Mouse (Mus musculus) kidney, embryonic 15.5 days (tissue): ENCODE data around the gene Gm20696. TPM values are rescaled to one million over a fixed set of nuclear protein-coding genes. Genes with fewer than 3 reads are reported as not detected.
A peak's percentile ranks its signal among the peaks of the same experiment; 100 is the strongest.

Experiments used
- ATAC-seq: fragments of 200-750 bp; cut with Nextera tagmentation; replicated peaks from 2 replicates; pipeline ENCODE4 v1.8.0; 2017; ENCODE audit warnings: moderate TSS enrichment; ENCODE audit not compliant: low FRiP score
- H3K27ac ChIP-seq: fragments of 300-500 bp; sonication (generic); 2 replicates; pipeline ENCODE4 v1.5.1; 2015; ENCODE audit warnings: mild to moderate bottlenecking, inconsistent platforms
- H3K27me3 ChIP-seq: fragments of 300-500 bp; sonication (generic); 2 replicates; pipeline ENCODE4 v1.6.1; 2015; ENCODE audit warnings: inconsistent platforms
- H3K36me3 ChIP-seq: fragments of 300-500 bp; sonication (generic); 2 replicates; pipeline ENCODE4 v1.6.1; 2015; ENCODE audit warnings: inconsistent platforms
- H3K4me1 ChIP-seq: fragments of 300-500 bp; sonication (generic); 2 replicates; pipeline ENCODE4 v1.6.1; 2015; ENCODE audit warnings: inconsistent platforms
- H3K4me2 ChIP-seq: fragments of 300-500 bp; sonication (generic); 2 replicates; pipeline ENCODE4 v1.6.1; 2015; ENCODE audit warnings: moderate library complexity, mild to moderate bottlenecking, inconsistent platforms
- H3K4me3 ChIP-seq: fragments of 300-500 bp; sonication (generic); replicated peaks from 2 replicates; pipeline ENCODE4 v1.5.1; 2015; ENCODE audit warnings: mild to moderate bottlenecking, inconsistent platforms
- H3K9ac ChIP-seq: fragments of 300-500 bp; sonication (generic); 2 replicates; pipeline ENCODE4 v1.6.1; 2015; ENCODE audit warnings: mild to moderate bottlenecking, inconsistent platforms
- H3K9me3 ChIP-seq: fragments of 300-500 bp; sonication (generic); replicated peaks from 2 replicates; pipeline ENCODE4 v1.6.1; 2016; ENCODE audit warnings: inconsistent platforms
- WGBS: fragments of 180-500 bp; shearing (Covaris S2); methylation state at CpG from one replicate; pipeline ENCODE4 v1.1.7; 2015; ENCODE audit warnings: mixed read lengths; 5-methylcytosine and 5-hydroxymethylcytosine counted together
- polyA plus RNA-seq: library from polyadenylated mRNA; unstranded; fragments of >200 nt; fragmentation: Nextera tagmentation; extraction: Ambion mirVana; gene quantifications from 2 replicates; pipeline ENCODE4 v1.2.1, GENCODE M21; 2015

Gm20696 gene
- polyA plus RNA-seq, 1 experiment from 2014 or later = 4.0 TPM

DNA sequence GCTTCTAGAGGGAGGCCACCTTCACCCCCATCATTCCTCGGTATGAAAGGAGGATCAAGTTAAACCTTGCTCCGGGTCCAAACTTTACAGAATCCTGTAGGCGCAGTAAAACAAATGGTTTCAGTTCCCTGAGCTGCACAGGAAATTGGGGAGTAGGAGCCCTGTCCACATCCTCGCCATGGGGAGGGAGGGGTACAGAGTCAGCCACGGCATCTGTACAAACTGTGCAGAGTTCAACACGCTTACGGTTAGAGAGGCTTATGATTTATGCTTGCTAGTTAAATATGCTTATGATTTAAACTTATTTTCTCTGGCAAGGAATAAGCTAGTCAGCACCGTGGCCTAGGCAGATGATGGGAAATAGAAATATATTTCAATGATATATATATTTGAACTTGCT is 47.1 kb downstream of the Gm20696 start:
- peaks cover 61% of the 10 kb centered on the region for H3K4me1 ChIP-seq
- no peaks in the 10 kb centered on the region for H3K36me3 ChIP-seq
- 0 out of 2 replicates have a peak, but pooled peaks cover 3% of the 10 kb centered on the region for H3K27me3 ChIP-seq
- H3K27ac ChIP-seq = peak overlapping the region; percentile 72; the same call in 1 of the 2 replicates
- H3K4me3 ChIP-seq = no peak overlapping the region
- no peaks in the 10 kb centered on the region for H3K9me3 ChIP-seq
- H3K9ac ChIP-seq = no peak overlapping the region
- ATAC-seq = peak; percentile 77; the same call in 1 of the 2 replicates
- no peak overlapping the region for H3K4me2 ChIP-seq
- 11% methylated on average over 8 of the region's 8 CpGs for WGBS

DNA sequence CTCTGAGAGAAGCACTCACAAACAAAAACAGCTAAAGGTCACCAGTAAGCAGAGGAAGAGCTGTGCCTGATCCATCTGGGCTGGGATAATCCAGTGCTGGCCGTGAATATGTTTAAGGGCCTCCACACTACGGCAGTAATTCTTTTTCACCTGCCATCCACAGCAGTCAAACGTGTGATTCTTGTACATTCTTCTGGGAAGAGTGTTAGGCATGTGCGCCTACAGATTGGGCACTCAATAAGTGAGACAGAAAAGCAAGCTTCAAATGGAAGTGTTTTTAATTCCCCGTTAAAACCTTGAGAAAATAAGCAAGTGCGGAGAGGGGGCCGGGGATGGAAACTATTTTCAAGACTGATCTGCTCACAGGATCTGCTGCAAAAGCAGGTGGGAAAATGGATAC is 48.7 kb downstream of the Gm20696 start:
- no peaks in the 10 kb centered on the region for H3K36me3 ChIP-seq
- peaks cover 55% of the 10 kb centered on the region for H3K4me1 ChIP-seq
- 0 out of 2 replicates have a peak, but pooled peaks cover 3% of the 10 kb centered on the region for H3K27me3 ChIP-seq
- no peak for ATAC-seq
- no peak overlapping the region for H3K9ac ChIP-seq
- no peak overlapping the region for H3K4me2 ChIP-seq
- H3K4me3 ChIP-seq = no peak overlapping the region
- no peaks in the 10 kb centered on the region for H3K9me3 ChIP-seq
- 58% methylated on average over 7 of the region's 7 CpGs for WGBS
- H3K27ac ChIP-seq = no peak overlapping the region

DNA sequence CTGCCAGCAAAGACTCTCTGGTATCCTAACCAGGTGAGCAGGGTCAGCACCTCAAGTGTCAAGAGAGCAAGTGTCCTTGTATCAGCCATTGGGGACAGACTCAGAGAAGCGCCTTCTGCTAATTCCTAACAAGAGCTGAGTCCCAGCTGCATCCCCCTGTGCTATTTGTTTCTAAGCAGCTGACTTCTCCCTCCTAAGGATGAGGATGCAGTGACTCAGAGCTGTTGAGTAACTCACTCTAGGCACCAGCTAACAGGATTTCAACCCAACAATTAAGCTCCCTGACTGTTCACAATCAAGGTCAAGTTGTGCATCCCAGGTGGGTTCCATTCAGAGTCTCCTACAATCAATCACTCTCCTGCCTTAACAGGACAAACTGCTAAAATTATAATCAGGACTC is 49.2 kb downstream of the Gm20696 start:
- Histone ChIP-seq H3K36me3 (no peaks in the 10 kb centered on the region), H3K9ac (no peak overlapping the region), H3K4me2 (no peak overlapping the region), H3K9me3 (no peaks in the 10 kb centered on the region), H3K4me1 (peaks cover 55% of the 10 kb centered on the region), H3K27me3 (0 out of 2 replicates have a peak, but pooled peaks cover 3% of the 10 kb centered on the region), H3K27ac (no peak overlapping the region), H3K4me3 (no peak overlapping the region)
- 90% methylated on average over 1 of the region's 1 CpGs for WGBS
- no peak for ATAC-seq

DNA sequence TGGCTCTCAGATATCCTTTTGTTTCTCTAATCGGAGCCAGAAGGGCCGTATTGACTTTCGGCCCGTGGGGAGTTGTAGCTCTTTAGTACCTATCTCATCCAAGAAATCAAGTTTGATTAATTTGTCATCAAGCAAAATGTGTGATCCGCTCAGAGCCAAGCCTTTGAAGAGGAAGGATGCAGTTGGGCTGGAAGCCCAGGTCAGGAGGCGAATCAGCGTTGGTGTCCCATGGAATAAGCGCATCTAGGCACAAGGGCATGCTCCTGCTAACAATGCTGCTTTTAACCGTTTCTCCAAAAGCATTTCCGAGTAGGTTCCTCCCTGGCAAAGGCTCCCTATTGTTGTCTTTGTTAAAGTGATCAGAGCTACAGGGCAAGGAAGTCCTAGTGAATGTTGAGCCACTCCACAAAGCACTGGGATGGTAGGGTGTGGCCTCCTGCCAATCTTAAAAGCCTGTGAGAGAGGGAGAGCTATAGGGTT is 51.3 kb downstream of the Gm20696 start:
- H3K36me3 ChIP-seq = no peaks in the 10 kb centered on the region
- H3K9me3 ChIP-seq = no peaks in the 10 kb centered on the region
- WGBS = 21% methylated on average over 10 of the region's 10 CpGs
- H3K4me2 ChIP-seq = peak overlapping the region; percentile 32
- no peak overlapping the region for H3K4me3 ChIP-seq
- no peak for ATAC-seq
- H3K4me1 ChIP-seq = peaks cover 57% of the 10 kb centered on the region
- H3K9ac ChIP-seq = no peak overlapping the region
- H3K27me3 ChIP-seq = 0 out of 2 replicates have a peak, but pooled peaks cover 3% of the 10 kb centered on the region
- peak overlapping the region; percentile 11 for H3K27ac ChIP-seq

DNA sequence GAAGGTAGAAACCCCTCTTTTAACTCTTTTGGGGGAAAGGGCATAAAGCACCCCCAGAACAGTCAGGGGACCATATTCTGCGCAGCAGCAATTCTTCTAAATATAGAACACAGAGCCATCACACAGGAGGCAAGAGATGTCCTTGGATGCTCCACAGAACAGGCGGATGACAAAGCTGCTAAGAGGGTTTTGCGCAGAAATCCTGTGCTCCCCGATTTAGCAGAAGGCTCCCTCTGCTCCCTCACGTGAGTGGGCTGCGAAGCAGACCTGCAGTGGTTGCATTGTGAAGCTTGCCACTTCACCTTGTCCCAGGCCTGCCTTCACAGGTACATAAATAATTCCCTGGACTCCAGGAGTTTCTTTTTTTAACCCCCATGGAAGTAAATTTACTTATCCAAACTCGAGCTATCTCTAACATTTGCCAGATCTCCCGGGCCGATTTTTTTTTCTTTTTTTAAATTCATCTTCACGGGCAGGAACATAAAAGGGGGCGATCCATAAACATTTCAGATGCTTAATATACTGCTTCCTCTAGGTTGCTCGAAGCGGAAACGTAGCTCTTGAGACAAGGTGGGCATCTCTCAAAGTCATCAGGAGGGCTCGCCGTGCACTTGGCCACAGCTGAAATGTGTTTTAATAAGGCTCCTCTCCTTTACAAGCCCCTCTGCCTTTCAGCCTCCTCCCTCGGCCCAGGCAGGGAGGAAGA is 51.9 kb downstream of the Gm20696 start:
- Histone ChIP-seq H3K4me3 (no peak overlapping the region), H3K4me1 (peaks cover 57% of the 10 kb centered on the region), H3K36me3 (no peaks in the 10 kb centered on the region), H3K27ac (peak overlapping the region; percentile 11), H3K9me3 (no peaks in the 10 kb centered on the region), H3K27me3 (0 out of 2 replicates have a peak, but pooled peaks cover 3% of the 10 kb centered on the region), H3K4me2 (peak overlapping the region; percentile 32), H3K9ac (no peak overlapping the region)
- ATAC-seq = no peak
- WGBS = 34% methylated on average over 17 of the region's 17 CpGs

DNA sequence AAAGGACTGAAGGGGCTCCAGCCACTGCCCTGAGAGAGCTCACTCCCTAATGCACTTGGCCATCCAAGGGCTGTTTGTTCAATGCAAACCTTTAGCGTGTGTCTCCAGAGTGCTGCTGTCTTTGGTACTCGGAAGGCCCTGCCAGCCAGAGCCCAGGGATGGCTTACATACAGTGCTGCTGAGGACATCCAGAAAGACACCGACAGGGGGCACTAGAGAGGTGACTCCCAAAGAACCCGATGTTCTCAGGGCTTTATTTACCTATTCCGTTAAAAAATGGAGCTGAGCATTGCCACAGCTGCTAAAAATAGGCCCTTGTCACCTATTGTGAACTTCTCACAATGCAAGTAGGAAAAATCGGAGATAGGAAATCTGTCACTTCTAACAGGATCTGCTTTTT is 54.7 kb downstream of the Gm20696 start:
- 66% methylated on average over 6 of the region's 6 CpGs for WGBS
- Histone ChIP-seq H3K9ac (no peak overlapping the region), H3K4me2 (no peak overlapping the region), H3K27ac (no peak overlapping the region), H3K4me1 (peaks cover 41% of the 10 kb centered on the region), H3K27me3 (0 out of 2 replicates have a peak, but pooled peaks cover 3% of the 10 kb centered on the region), H3K4me3 (no peak overlapping the region), H3K36me3 (no peaks in the 10 kb centered on the region), H3K9me3 (no peaks in the 10 kb centered on the region)
- ATAC-seq = no peak

DNA sequence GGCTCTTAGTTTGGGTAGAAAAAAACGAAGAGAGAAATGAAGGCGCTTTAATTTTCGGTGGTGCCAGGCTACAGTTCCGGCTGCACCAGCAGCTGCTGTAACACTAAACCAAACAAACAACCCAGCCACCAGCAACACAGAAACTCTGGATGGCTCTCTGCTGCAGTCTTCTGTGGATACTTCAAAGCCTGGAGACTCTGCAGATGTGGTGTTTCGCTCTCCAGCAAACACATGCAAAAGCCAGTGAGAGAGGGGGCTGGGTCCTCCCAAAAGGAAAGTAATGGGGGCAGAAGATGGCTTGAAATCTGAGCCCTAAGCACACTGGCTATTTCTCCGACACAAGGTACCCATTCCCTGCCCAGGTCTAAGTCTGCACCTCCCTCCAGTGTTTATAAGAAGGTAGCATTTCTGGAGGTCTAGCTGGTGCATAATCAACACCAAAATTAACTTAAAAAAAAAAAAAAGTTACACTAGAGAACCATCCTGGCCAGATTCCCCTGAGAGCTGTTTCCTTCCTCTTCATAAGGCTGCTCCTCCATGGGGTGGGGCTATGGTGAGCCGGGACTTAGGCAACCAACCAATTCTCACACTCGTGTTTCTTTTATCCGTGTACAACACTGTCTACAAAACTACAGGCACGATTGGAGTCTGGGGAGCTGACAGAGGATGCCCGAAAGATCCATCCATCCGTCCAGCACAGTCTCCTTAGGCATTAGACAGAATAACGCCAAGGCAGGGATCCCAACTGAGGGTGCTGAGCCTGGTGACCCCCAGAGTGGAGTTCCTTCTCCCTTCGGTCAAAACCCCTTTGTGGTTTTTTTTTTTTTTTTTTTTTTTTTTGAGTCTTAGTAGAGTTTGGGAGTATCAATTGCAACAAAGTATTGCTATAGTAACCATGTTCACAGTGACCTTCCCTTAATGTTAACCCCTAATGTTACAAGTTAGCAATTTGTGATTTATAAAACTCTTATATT is 55.9 kb downstream of the Gm20696 start:
- Histone ChIP-seq H3K4me3 (0 out of 2 replicates have a peak overlapping the region, but pooled peaks have one; percentile 4), H3K9ac (no peak overlapping the region), H3K4me1 (peaks cover 35% of the 10 kb centered on the region), H3K27me3 (no peaks in the 10 kb centered on the region), H3K27ac (peak overlapping the region; percentile 72), H3K9me3 (no peaks in the 10 kb centered on the region), H3K36me3 (no peaks in the 10 kb centered on the region), H3K4me2 (peak overlapping the region; percentile 44)
- ATAC-seq = peak; percentile 55
- 22% methylated on average over 14 of the region's 14 CpGs for WGBS

DNA sequence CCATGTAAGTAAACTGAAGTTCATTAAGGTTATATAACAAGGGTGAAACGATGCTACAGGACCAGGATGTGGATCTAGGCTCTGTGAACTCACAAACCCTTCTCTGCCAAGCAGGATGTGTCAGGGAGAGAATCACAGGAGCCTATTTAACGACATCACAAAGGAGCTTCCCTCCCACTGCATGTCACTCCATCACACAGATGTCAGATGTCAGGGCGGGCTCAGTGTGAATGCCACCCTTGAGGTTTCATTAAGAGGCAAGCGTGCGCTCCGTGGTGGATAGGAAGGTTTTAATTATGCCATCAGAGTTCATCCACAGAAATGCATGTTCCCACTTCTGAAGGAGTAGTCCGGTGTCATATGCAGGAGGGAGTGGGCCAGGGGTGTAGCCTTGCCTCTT is 60.5 kb downstream of the Gm20696 start:
- Histone ChIP-seq H3K4me1 (peaks cover 16% of the 10 kb centered on the region), H3K4me2 (no peak overlapping the region), H3K36me3 (no peaks in the 10 kb centered on the region), H3K9me3 (no peaks in the 10 kb centered on the region), H3K27ac (no peak overlapping the region), H3K27me3 (no peaks in the 10 kb centered on the region), H3K9ac (no peak overlapping the region), H3K4me3 (no peak overlapping the region)
- no peak for ATAC-seq
- 75% methylated on average over 7 of the region's 7 CpGs for WGBS

DNA sequence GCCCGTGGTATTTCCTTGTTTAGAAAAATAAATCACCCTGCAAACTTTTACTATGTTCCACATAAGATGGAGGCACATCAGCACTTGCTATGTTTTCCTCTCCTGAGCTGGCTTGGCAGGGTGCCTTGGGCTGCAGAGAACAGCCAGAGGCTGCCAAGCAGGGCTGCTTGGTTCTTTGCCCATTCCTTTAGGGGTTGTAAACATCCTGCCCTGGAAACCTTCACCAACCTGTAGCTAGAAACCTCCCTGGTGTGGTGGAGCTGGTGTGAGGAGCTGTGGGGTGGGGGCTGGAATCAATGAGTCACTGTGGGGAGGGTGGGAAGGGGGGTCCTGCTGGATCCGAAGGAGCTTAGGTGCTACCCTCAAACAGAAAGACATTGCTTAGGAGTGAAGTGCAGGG is 61.8 kb downstream of the Gm20696 start:
- Histone ChIP-seq H3K27ac (no peak overlapping the region), H3K27me3 (no peaks in the 10 kb centered on the region), H3K4me3 (no peak overlapping the region), H3K9ac (no peak overlapping the region), H3K9me3 (no peaks in the 10 kb centered on the region), H3K36me3 (no peaks in the 10 kb centered on the region), H3K4me2 (no peak overlapping the region), H3K4me1 (peaks cover 13% of the 10 kb centered on the region)
- ATAC-seq = no peak
- WGBS = 51% methylated on average over 2 of the region's 2 CpGs

DNA sequence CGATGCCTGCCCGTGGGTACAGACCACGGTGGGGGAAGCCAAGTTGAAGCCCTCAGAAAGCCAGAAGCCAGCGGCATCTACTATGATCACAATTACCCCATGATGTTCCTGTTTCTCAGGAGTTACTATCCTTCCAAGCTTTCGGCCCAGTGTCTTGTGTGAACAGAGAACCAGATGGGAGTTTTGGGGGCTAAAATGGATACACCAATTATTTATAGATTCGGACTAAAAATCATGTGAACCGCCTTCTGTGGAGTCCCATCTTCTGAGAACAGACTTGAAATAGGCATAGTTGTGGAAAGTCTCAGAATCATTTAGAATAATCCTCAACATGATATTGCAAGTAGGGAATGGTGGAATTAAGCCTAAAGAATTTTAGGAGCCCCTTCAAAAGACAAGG is 64.2 kb downstream of the Gm20696 start:
- ATAC-seq = no peak
- Histone ChIP-seq H3K27me3 (no peaks in the 10 kb centered on the region), H3K4me2 (no peak overlapping the region), H3K27ac (no peak overlapping the region), H3K9me3 (no peaks in the 10 kb centered on the region), H3K36me3 (no peaks in the 10 kb centered on the region), H3K4me3 (no peak overlapping the region), H3K9ac (no peak overlapping the region), H3K4me1 (peaks cover 16% of the 10 kb centered on the region)
- 94% methylated on average over 7 of the region's 7 CpGs for WGBS

DNA sequence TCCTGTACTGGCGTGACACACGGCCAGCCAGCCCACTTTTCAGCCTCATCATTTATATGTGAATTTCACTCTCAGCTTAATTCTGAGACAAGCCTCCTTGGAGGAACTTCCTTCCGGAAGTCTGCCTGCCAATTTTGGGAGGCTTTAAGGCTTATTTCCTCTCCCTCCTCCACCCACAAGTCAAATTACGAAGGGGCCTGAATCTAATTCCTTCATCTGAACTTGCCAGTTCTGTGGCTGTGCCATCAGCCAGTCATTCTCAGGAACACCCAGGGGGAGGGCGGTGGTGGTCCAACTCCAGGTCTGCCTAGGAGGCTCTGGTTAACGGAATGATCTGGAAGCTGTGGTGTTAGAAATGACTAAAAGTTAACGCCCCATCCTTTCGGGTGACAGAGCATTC is 65.7 kb downstream of the Gm20696 start:
- no peaks in the 10 kb centered on the region for H3K36me3 ChIP-seq

More for the DNA sequence above, 65.7 kb downstream of the Gm20696 start:
- Histone ChIP-seq H3K4me1 (peaks cover 16% of the 10 kb centered on the region), H3K27me3 (no peaks in the 10 kb centered on the region), H3K9me3 (no peaks in the 10 kb centered on the region), H3K4me2 (no peak overlapping the region), H3K9ac (no peak overlapping the region), H3K4me3 (no peak overlapping the region), H3K27ac (no peak overlapping the region)
- ATAC-seq = no peak
- 51% methylated on average over 8 of the region's 8 CpGs for WGBS
